Mouse (Mus musculus): Measurements from ENCODE around the gene Herc2.

- TF ChIP-seq CTCF (IDR thresholded peaks at IDR 0.05) (no peak), EP300 (IDR thresholded peaks at IDR 0.05) (no peak)
Measured at GRCm38 (mm10) chr7:56044267-56044629, 5.7 kb upstream of the Herc2 start.
